Mouse (Mus musculus) midbrain, embryonic 12.5 days (tissue): Measurements from ENCODE around the gene Tacr2. TPM values are rescaled to one million over a fixed set of nuclear protein-coding genes. Genes with fewer than 3 reads are reported as not detected.

Source experiments
- ATAC-seq: fragments of 200-750 bp; cut with Nextera tagmentation; 2 replicates; pipeline ENCODE4 v1.8.0; 2017; ENCODE audit warnings: low read depth, moderate TSS enrichment, moderate library complexity; ENCODE audit not compliant: low FRiP score
- H3K27ac ChIP-seq: fragments of 300-500 bp; sonication (generic); replicated peaks from 2 replicates; pipeline ENCODE4 v1.5.1; 2016; ENCODE audit warnings: mild to moderate bottlenecking
- H3K27me3 ChIP-seq: fragments of 300-500 bp; sonication (generic); 2 replicates; pipeline ENCODE4 v1.6.1; 2016; ENCODE audit warnings: mild to moderate bottlenecking
- H3K36me3 ChIP-seq: fragments of 300-500 bp; sonication (generic); 2 replicates; pipeline ENCODE4 v1.6.1; 2016
- H3K4me1 ChIP-seq: fragments of 300-500 bp; sonication (generic); 2 replicates; pipeline ENCODE4 v1.6.1; 2016
- H3K4me2 ChIP-seq: fragments of 300-500 bp; sonication (generic); replicated peaks from 2 replicates; pipeline ENCODE4 v1.6.1; 2016; ENCODE audit warnings: mild to moderate bottlenecking, moderate library complexity
- H3K4me3 ChIP-seq: fragments of 300-500 bp; sonication (generic); 2 replicates; pipeline ENCODE4 v1.5.1; 2016; ENCODE audit warnings: mild to moderate bottlenecking
- H3K9ac ChIP-seq: fragments of 300-500 bp; sonication (generic); replicated peaks from 2 replicates; pipeline ENCODE4 v1.6.1; 2016; ENCODE audit warnings: mild to moderate bottlenecking, moderate library complexity
- H3K9me3 ChIP-seq: fragments of 300-500 bp; sonication (generic); 2 replicates; pipeline ENCODE4 v1.6.1; 2016; ENCODE audit warnings: mild to moderate bottlenecking
- WGBS: fragments of 180-500 bp; shearing (Covaris S2); methylation state at CpG from one replicate; pipeline ENCODE4 v1.1.7; 2016; 5-methylcytosine and 5-hydroxymethylcytosine counted together
- polyA plus RNA-seq: library from polyadenylated mRNA; unstranded; fragments of >200 nt; fragmentation: Nextera tagmentation; extraction: Ambion mirVana; gene quantifications from 2 replicates; pipeline ENCODE4 v1.2.1, GENCODE M21; 2016

The Tacr2 gene
- polyA plus RNA-seq, 1 experiment from 2014 or later = not detected

GRCm38 (mm10) chr10:62242896-62243295 lies 9.3 kb upstream of the Tacr2 start:
- H3K27ac ChIP-seq = no peak overlapping the region
- no peak overlapping the region for H3K4me3 ChIP-seq
- 54% methylated on average over 13 of the region's 13 CpGs for WGBS
- no peaks in the 10 kb centered on the region for H3K4me1 ChIP-seq
- ATAC-seq = no peak
- no peaks in the 10 kb centered on the region for H3K36me3 ChIP-seq
- no peak overlapping the region for H3K9ac ChIP-seq
- peaks cover 11% of the 10 kb centered on the region; the same call in 1 of the 2 replicates for H3K27me3 ChIP-seq
- no peak overlapping the region for H3K4me2 ChIP-seq
- H3K9me3 ChIP-seq = no peaks in the 10 kb centered on the region

GRCm38 (mm10) chr10:62244067-62244466 lies 8.2 kb upstream of the Tacr2 start:
- no peak for ATAC-seq
- 92% methylated on average over 9 of the region's 9 CpGs for WGBS
- Histone ChIP-seq H3K4me1 (no peaks in the 10 kb centered on the region), H3K4me2 (no peak overlapping the region), H3K27me3 (peaks cover 11% of the 10 kb centered on the region; the same call in 1 of the 2 replicates), H3K36me3 (no peaks in the 10 kb centered on the region), H3K9me3 (no peaks in the 10 kb centered on the region), H3K9ac (no peak overlapping the region), H3K27ac (no peak overlapping the region), H3K4me3 (no peak overlapping the region)

GRCm38 (mm10) chr10:62247156-62247555 lies 5.1 kb upstream of the Tacr2 start:
- Histone ChIP-seq H3K9ac (no peak overlapping the region), H3K27ac (no peak overlapping the region), H3K4me2 (no peak overlapping the region), H3K4me1 (no peaks in the 10 kb centered on the region), H3K9me3 (no peaks in the 10 kb centered on the region), H3K4me3 (no peak overlapping the region), H3K36me3 (no peaks in the 10 kb centered on the region), H3K27me3 (peaks cover 8% of the 10 kb centered on the region; the same call in 1 of the 2 replicates)
- 64% methylated on average over 3 of the region's 3 CpGs for WGBS
- ATAC-seq = no peak

GRCm38 (mm10) chr10:62247815-62248214 lies 4.4 kb upstream of the Tacr2 start:
- WGBS = 59% methylated on average over 8 of the region's 8 CpGs
- Histone ChIP-seq H3K9me3 (no peaks in the 10 kb centered on the region), H3K27ac (no peak overlapping the region), H3K4me3 (no peak overlapping the region), H3K27me3 (0 out of 2 replicates have a peak, but pooled peaks cover 5% of the 10 kb centered on the region), H3K9ac (no peak overlapping the region), H3K36me3 (no peaks in the 10 kb centered on the region), H3K4me1 (no peaks in the 10 kb centered on the region), H3K4me2 (no peak overlapping the region)
- no peak for ATAC-seq

GRCm38 (mm10) chr10:62252496-62253235 lies 428 bp downstream of the Tacr2 start:
- Histone ChIP-seq H3K9ac (no peak overlapping the region), H3K27me3 (0 out of 2 replicates have a peak, but pooled peaks cover 5% of the 10 kb centered on the region), H3K27ac (no peak overlapping the region), H3K9me3 (no peaks in the 10 kb centered on the region), H3K4me2 (no peak overlapping the region), H3K4me1 (no peaks in the 10 kb centered on the region), H3K4me3 (no peak overlapping the region), H3K36me3 (no peaks in the 10 kb centered on the region)
- no peak for ATAC-seq
- 88% methylated on average over 27 of the region's 27 CpGs for WGBS

- WGBS = 94% methylated on average over 5 of the region's 5 CpGs
- no peaks in the 10 kb centered on the region for H3K36me3 ChIP-seq
- H3K27ac ChIP-seq = no peak overlapping the region
- H3K9me3 ChIP-seq = no peaks in the 10 kb centered on the region
- no peak overlapping the region for H3K4me3 ChIP-seq
- H3K27me3 ChIP-seq = 0 out of 2 replicates have a peak, but pooled peaks cover 10% of the 10 kb centered on the region
- H3K4me2 ChIP-seq = no peak overlapping the region
- no peaks in the 10 kb centered on the region for H3K4me1 ChIP-seq
- no peak for ATAC-seq
- H3K9ac ChIP-seq = no peak overlapping the region
These were observed 6.1 kb downstream of the Tacr2 start for GRCm38 (mm10) chr10:62258298-62258697.

GRCm38 (mm10) chr10:62261115-62261886 lies 9.1 kb downstream of the Tacr2 start:
- H3K4me1 ChIP-seq = no peaks in the 10 kb centered on the region
- no peak overlapping the region for H3K27ac ChIP-seq
- H3K27me3 ChIP-seq = 0 out of 2 replicates have a peak, but pooled peaks cover 10% of the 10 kb centered on the region
- ATAC-seq = peak; percentile 63
- H3K4me2 ChIP-seq = no peak overlapping the region
- H3K9me3 ChIP-seq = no peaks in the 10 kb centered on the region
- no peak overlapping the region for H3K4me3 ChIP-seq
- H3K9ac ChIP-seq = no peak overlapping the region
- 17% methylated on average over 18 of the region's 18 CpGs for WGBS
- no peaks in the 10 kb centered on the region for H3K36me3 ChIP-seq

- no peaks in the 10 kb centered on the region for H3K4me1 ChIP-seq
- 74% methylated on average over 2 of the region's 2 CpGs for WGBS
- no peak for ATAC-seq
These were observed 12.1 kb downstream of the Tacr2 start for GRCm38 (mm10) chr10:62264299-62264698.

GRCm38 (mm10) chr10:62269278-62269677 lies 17.0 kb downstream of the Tacr2 start:
- Histone ChIP-seq H3K36me3 (peaks cover 17% of the 10 kb centered on the region), H3K27ac (no peak overlapping the region), H3K4me2 (no peak overlapping the region), H3K4me1 (no peaks in the 10 kb centered on the region), H3K9ac (no peak overlapping the region), H3K9me3 (no peaks in the 10 kb centered on the region), H3K27me3 (no peaks in the 10 kb centered on the region), H3K4me3 (no peak overlapping the region)
- no peak for ATAC-seq
- WGBS = 87% methylated on average over 16 of the region's 16 CpGs

More at GRCm38 (mm10) chr10:62264299-62264698, 12.1 kb downstream of the Tacr2 start:
- no peak overlapping the region for H3K27ac ChIP-seq
- H3K4me2 ChIP-seq = no peak overlapping the region
- no peak overlapping the region for H3K9ac ChIP-seq
- peaks cover 3% of the 10 kb centered on the region; the same call in 1 of the 2 replicates for H3K36me3 ChIP-seq
- H3K27me3 ChIP-seq = 0 out of 2 replicates have a peak, but pooled peaks cover 10% of the 10 kb centered on the region
- no peak overlapping the region for H3K4me3 ChIP-seq
- H3K9me3 ChIP-seq = no peaks in the 10 kb centered on the region

GRCm38 (mm10) chr10:62275235-62275634 lies 23.0 kb downstream of the Tacr2 start:
- H3K36me3 ChIP-seq = peaks cover 18% of the 10 kb centered on the region
- H3K27ac ChIP-seq = no peak overlapping the region
- 0 out of 2 replicates have a peak, but pooled peaks cover under 1% of the 10 kb centered on the region for H3K9me3 ChIP-seq
- no peak overlapping the region for H3K4me2 ChIP-seq
- H3K4me1 ChIP-seq = no peaks in the 10 kb centered on the region
- H3K9ac ChIP-seq = no peak overlapping the region
- no peak for ATAC-seq
- H3K4me3 ChIP-seq = no peak overlapping the region
- H3K27me3 ChIP-seq = no peaks in the 10 kb centered on the region
- 47% methylated on average over 4 of the region's 4 CpGs for WGBS

- Histone ChIP-seq H3K36me3 (peaks cover 19% of the 10 kb centered on the region), H3K9ac (no peak overlapping the region), H3K4me1 (no peaks in the 10 kb centered on the region), H3K4me2 (no peak overlapping the region), H3K9me3 (0 out of 2 replicates have a peak, but pooled peaks cover 2% of the 10 kb centered on the region), H3K27me3 (no peaks in the 10 kb centered on the region), H3K4me3 (no peak overlapping the region), H3K27ac (no peak overlapping the region)
- 97% methylated on average over 18 of the region's 19 CpGs for WGBS
- no peak for ATAC-seq
These were observed 25.5 kb downstream of the Tacr2 start for GRCm38 (mm10) chr10:62277499-62278293.
